Mouse (Mus musculus) liver, postnatal 0 days (tissue): ENCODE measurements at regions not wholly inside any gene's neighbourhood (a gene's known extent, or its start where the extent isn't known, plus 50 kb on each side); places are given as distances from the start of the nearest gene placed in this dataset.

Experiments used
- CTCF ChIP-seq: sonication (generic); IDR thresholded peaks from 2 replicates; pipeline ENCODE4 v1.5.1; 2016; ENCODE audit warnings: antibody characterized with exemption, low read depth
- EP300 ChIP-seq: IDR thresholded peaks from 2 replicates; pipeline ENCODE4 v1.6.1; 2016; ENCODE audit warnings: antibody characterized with exemption, low read depth, mild to moderate bottlenecking

- no peak for TF ChIP-seq CTCF
- TF ChIP-seq EP300, result no peak
Measured at GRCm38 (mm10) chr16:95844691-95845090, 142.8 kb downstream of the Ets2 start.
